Mouse (Mus musculus): ENCODE measurements at regions not wholly inside any gene's neighbourhood (a gene's known extent, or its start where the extent isn't known, plus 50 kb on each side); places are given as distances from the start of the nearest gene placed in this dataset.

DNA sequence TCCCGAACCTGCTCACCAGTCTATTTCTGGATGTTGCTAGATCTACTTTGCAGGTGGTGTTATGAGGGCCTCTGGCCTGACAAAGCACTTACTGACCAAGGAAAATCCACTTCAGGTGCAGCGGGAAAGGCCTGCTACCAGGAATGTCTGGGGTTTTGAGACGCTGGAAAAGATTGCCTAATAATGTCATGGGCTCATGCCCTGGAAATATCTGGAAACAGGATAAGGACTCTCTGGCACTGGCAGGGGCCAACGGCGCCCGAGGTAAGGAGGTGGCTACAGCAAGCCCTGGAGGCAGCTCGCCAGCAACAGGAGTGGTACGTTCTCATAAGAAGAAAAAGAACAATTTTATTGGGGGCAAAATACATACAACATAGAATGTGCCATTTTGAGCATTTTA is 94.7 kb downstream of the Zfp36l1 start:
- no peak for TF ChIP-seq CTCF (IDR thresholded peaks at IDR 0.05; ENCODE audit: low read depth, low read length)
- TF ChIP-seq POLR2A (IDR thresholded peaks at IDR 0.05; ENCODE audit: borderline replicate concordance, low read depth, low read length) = no peak
